Mouse (Mus musculus): Measurements from ENCODE around the gene Gm45753.

GRCm38 (mm10) chr8:45254194-45254842 lies 53.9 kb downstream of the Gm45753 start:
- no peak for TF ChIP-seq GATA1 (IDR thresholded peaks at IDR 0.05; ENCODE audit: borderline replicate concordance, low read length)
- TF ChIP-seq FLI1 (IDR thresholded peaks at IDR 0.05; ENCODE audit: low read length): no peak

Data from megakaryocyte, embryonic 14.5 days (primary cell).